Mouse (Mus musculus) midbrain, embryonic 15.5 days (tissue): ENCODE measurements around the gene Elk1. TPM values are rescaled to one million over a fixed set of nuclear protein-coding genes. Genes with fewer than 3 reads are reported as not detected.

ENCODE experiments used
- ATAC-seq: fragments of 200-750 bp; cut with Nextera tagmentation; replicated peaks from 2 replicates; pipeline ENCODE4 v1.8.0; 2017; ENCODE audit warnings: moderate TSS enrichment
- H3K27ac ChIP-seq: fragments of 300-500 bp; sonication (generic); 2 replicates; pipeline ENCODE4 v1.5.1; 2015; ENCODE audit warnings: mild to moderate bottlenecking, inconsistent platforms
- H3K27me3 ChIP-seq: fragments of 300-500 bp; sonication (generic); replicated peaks from 2 replicates; pipeline ENCODE4 v1.6.1; 2015; ENCODE audit warnings: inconsistent platforms
- H3K36me3 ChIP-seq: fragments of 300-500 bp; sonication (generic); replicated peaks from 2 replicates; pipeline ENCODE4 v1.6.1; 2015; ENCODE audit warnings: inconsistent platforms
- H3K4me1 ChIP-seq: fragments of 300-500 bp; sonication (generic); 2 replicates; pipeline ENCODE4 v1.6.1; 2015; ENCODE audit warnings: inconsistent platforms
- H3K4me2 ChIP-seq: fragments of 300-500 bp; sonication (generic); 2 replicates; pipeline ENCODE4 v1.6.1; 2015; ENCODE audit warnings: inconsistent platforms, mild to moderate bottlenecking, moderate library complexity
- H3K4me3 ChIP-seq: fragments of 300-500 bp; sonication (generic); 2 replicates; pipeline ENCODE4 v1.5.1; 2015; ENCODE audit warnings: mild to moderate bottlenecking, inconsistent platforms
- H3K9ac ChIP-seq: fragments of 300-500 bp; sonication (generic); 2 replicates; pipeline ENCODE4 v1.6.1; 2015; ENCODE audit warnings: mild to moderate bottlenecking, inconsistent platforms
- H3K9me3 ChIP-seq: fragments of 300-500 bp; sonication (generic); 2 replicates; pipeline ENCODE4 v1.6.1; 2016; ENCODE audit warnings: inconsistent platforms
- WGBS: fragments of 180-500 bp; shearing (Covaris S2); methylation state at CpG from one replicate; pipeline ENCODE4 v1.1.7; 2015; ENCODE audit warnings: mixed read lengths; 5-methylcytosine and 5-hydroxymethylcytosine counted together
- polyA plus RNA-seq: library from polyadenylated mRNA; unstranded; fragments of >200 nt; fragmentation: Nextera tagmentation; extraction: Ambion mirVana; gene quantifications from 2 replicates; pipeline ENCODE4 v1.2.1, GENCODE M21; 2015

Gene Elk1
- 22.5 and 24.8 TPM in 2 replicates for polyA plus RNA-seq

- Histone ChIP-seq H3K4me2 (peak within 1 kb of the TSS; percentile 50), H3K9ac (peak within 1 kb of the TSS; percentile 63), H3K27me3 (no peaks in the 10 kb centered on the region), H3K27ac (peak within 1 kb of the TSS; percentile 90), H3K4me1 (peaks cover 8% of the 10 kb centered on the region), H3K9me3 (no peaks in the 10 kb centered on the region), H3K4me3 (peak within 1 kb of the TSS; percentile 72), H3K36me3 (no peaks in the 10 kb centered on the region)
- peak; percentile 98 for ATAC-seq
- 16% methylated on average over 30 of the region's 30 CpGs for WGBS
Observed at GRCm38 (mm10) chrX:20950191-20950880, at the start of gene Elk1. Gene Elk1 (minus strand): TSS chrX:20950608.

GRCm38 (mm10) chrX:20980901-20981300, 30.5 kb upstream of the Elk1 start:
- Histone ChIP-seq H3K4me3 (no peak overlapping the region), H3K27ac (no peak overlapping the region), H3K9me3 (no peaks in the 10 kb centered on the region), H3K36me3 (no peaks in the 10 kb centered on the region), H3K4me1 (no peaks in the 10 kb centered on the region), H3K9ac (no peak overlapping the region), H3K4me2 (no peak overlapping the region), H3K27me3 (no peaks in the 10 kb centered on the region)
- no peak for ATAC-seq
- WGBS: 59% methylated on average over 1 of the region's 1 CpGs

GRCm38 (mm10) chrX:20961477-20962378, 11.3 kb upstream of the Elk1 start, which contains the start of gene Uxt:
Gene Uxt (minus strand): TSS chrX:20962017.
- 20% methylated on average over 57 of the region's 57 CpGs for WGBS
- Histone ChIP-seq H3K9me3 (no peaks in the 10 kb centered on the region), H3K4me3 (peak within 1 kb of the TSS; percentile 54), H3K36me3 (0 out of 2 replicates have a peak, but pooled peaks cover 4% of the 10 kb centered on the region), H3K9ac (peak within 1 kb of the TSS; percentile 31; the same call in 1 of the 2 replicates), H3K27me3 (no peaks in the 10 kb centered on the region), H3K27ac (peak within 1 kb of the TSS; percentile 77), H3K4me1 (peaks cover 4% of the 10 kb centered on the region; the same call in 1 of the 2 replicates), H3K4me2 (peak within 1 kb of the TSS; percentile 51)
- peak; percentile 98 for ATAC-seq

- peaks cover 8% of the 10 kb centered on the region for H3K4me1 ChIP-seq
- ATAC-seq: no peak
Observed at GRCm38 (mm10) chrX:20946055-20946454, 4.4 kb downstream of the Elk1 start.

GRCm38 (mm10) chrX:20931963-20932362, 18.4 kb downstream of the Elk1 start:
- H3K9me3 ChIP-seq: no peaks in the 10 kb centered on the region
- H3K36me3 ChIP-seq: peaks cover 11% of the 10 kb centered on the region; the same call in 1 of the 2 replicates
- WGBS: 95% methylated on average over 1 of the region's 1 CpGs
- no peak overlapping the region for H3K4me3 ChIP-seq
- no peaks in the 10 kb centered on the region for H3K27me3 ChIP-seq
- no peak overlapping the region for H3K4me2 ChIP-seq
- no peak for ATAC-seq
- H3K27ac ChIP-seq: no peak overlapping the region
- H3K4me1 ChIP-seq: no peaks in the 10 kb centered on the region
- H3K9ac ChIP-seq: no peak overlapping the region

More at GRCm38 (mm10) chrX:20946055-20946454, 4.4 kb downstream of the Elk1 start:
- Histone ChIP-seq H3K4me3 (no peak overlapping the region), H3K27ac (no peak overlapping the region), H3K9ac (no peak overlapping the region), H3K4me2 (no peak overlapping the region), H3K9me3 (no peaks in the 10 kb centered on the region), H3K36me3 (no peaks in the 10 kb centered on the region), H3K27me3 (no peaks in the 10 kb centered on the region)
- WGBS: 13% methylated on average over 4 of the region's 4 CpGs

- Histone ChIP-seq H3K4me1 (no peaks in the 10 kb centered on the region), H3K27me3 (no peaks in the 10 kb centered on the region), H3K36me3 (peaks cover 10% of the 10 kb centered on the region; the same call in 1 of the 2 replicates), H3K9me3 (no peaks in the 10 kb centered on the region), H3K9ac (no peak within 1 kb of the TSS), H3K27ac (no peak within 1 kb of the TSS), H3K4me2 (no peak within 1 kb of the TSS), H3K4me3 (no peak within 1 kb of the TSS)
- ATAC-seq: no peak
- 85% methylated on average over 1 of the region's 1 CpGs for WGBS
Observed at GRCm38 (mm10) chrX:20931364-20931763, 19.0 kb downstream of the Elk1 start, which contains the start of gene Cfp. Gene Cfp (minus strand): TSS chrX:20931555.

GRCm38 (mm10) chrX:20929859-20930258, 20.5 kb downstream of the Elk1 start:
- no peak overlapping the region for H3K4me3 ChIP-seq
- H3K27me3 ChIP-seq: no peaks in the 10 kb centered on the region
- no peaks in the 10 kb centered on the region for H3K9me3 ChIP-seq
- ATAC-seq: no peak
- no peaks in the 10 kb centered on the region for H3K4me1 ChIP-seq
- 93% methylated on average over 1 of the region's 1 CpGs for WGBS
- H3K36me3 ChIP-seq: 0 out of 2 replicates have a peak, but pooled peaks cover 6% of the 10 kb centered on the region
- H3K27ac ChIP-seq: no peak overlapping the region
- H3K4me2 ChIP-seq: no peak overlapping the region
- H3K9ac ChIP-seq: no peak overlapping the region

- Histone ChIP-seq H3K27me3 (no peaks in the 10 kb centered on the region), H3K27ac (no peak overlapping the region), H3K4me1 (no peaks in the 10 kb centered on the region), H3K4me2 (no peak overlapping the region), H3K9ac (no peak overlapping the region), H3K4me3 (no peak overlapping the region), H3K36me3 (0 out of 2 replicates have a peak, but pooled peaks cover 6% of the 10 kb centered on the region), H3K9me3 (no peaks in the 10 kb centered on the region)
- ATAC-seq: no peak
Observed at GRCm38 (mm10) chrX:20924976-20925375, 25.4 kb downstream of the Elk1 start.

- H3K4me2 ChIP-seq: no peak overlapping the region
- 72% methylated on average over 1 of the region's 1 CpGs for WGBS
- ATAC-seq: no peak
Observed at GRCm38 (mm10) chrX:20923506-20923905, 26.9 kb downstream of the Elk1 start.

GRCm38 (mm10) chrX:20921366-20921765, 29.0 kb downstream of the Elk1 start:
- peak; percentile 13 for ATAC-seq
- peak overlapping the region; percentile 57 for H3K4me3 ChIP-seq
- H3K4me2 ChIP-seq: peak overlapping the region; percentile 57
- H3K9ac ChIP-seq: no peak overlapping the region
- 44% methylated on average over 5 of the region's 5 CpGs for WGBS
- H3K27me3 ChIP-seq: no peaks in the 10 kb centered on the region
- no peaks in the 10 kb centered on the region for H3K36me3 ChIP-seq
- peaks cover 19% of the 10 kb centered on the region; the same call in 1 of the 2 replicates for H3K4me1 ChIP-seq
- H3K9me3 ChIP-seq: no peaks in the 10 kb centered on the region
- peak overlapping the region; percentile 65 for H3K27ac ChIP-seq

More at GRCm38 (mm10) chrX:20923506-20923905, 26.9 kb downstream of the Elk1 start:
- Histone ChIP-seq H3K9me3 (no peaks in the 10 kb centered on the region), H3K4me1 (peaks cover 8% of the 10 kb centered on the region; the same call in 1 of the 2 replicates), H3K4me3 (no peak overlapping the region), H3K27me3 (no peaks in the 10 kb centered on the region), H3K27ac (no peak overlapping the region), H3K36me3 (0 out of 2 replicates have a peak, but pooled peaks cover 6% of the 10 kb centered on the region), H3K9ac (no peak overlapping the region)

GRCm38 (mm10) chrX:20920844-20921364, 29.5 kb downstream of the Elk1 start, which contains the start of gene Syn1:
Gene Syn1 (minus strand): TSS chrX:20921004.
- Histone ChIP-seq H3K4me3 (peak within 1 kb of the TSS; percentile 57), H3K27ac (peak within 1 kb of the TSS; percentile 80), H3K9me3 (no peaks in the 10 kb centered on the region), H3K4me1 (peaks cover 19% of the 10 kb centered on the region; the same call in 1 of the 2 replicates), H3K27me3 (no peaks in the 10 kb centered on the region), H3K4me2 (peak within 1 kb of the TSS; percentile 57), H3K9ac (peak within 1 kb of the TSS; percentile 64), H3K36me3 (no peaks in the 10 kb centered on the region)
- peak; percentile 97 for ATAC-seq
- 25% methylated on average over 44 of the region's 44 CpGs for WGBS
